Mouse (Mus musculus) stomach, embryonic 14.5 days (tissue): ENCODE data around the gene Patl1. TPM values are rescaled to one million over a fixed set of nuclear protein-coding genes. Genes with fewer than 3 reads are reported as not detected.
"Not testable (repeated sequence)": the region's sequence is repeated elsewhere in the genome, so short reads cannot be mapped to it uniquely, and the experiment has no call there.

Experiments used
- ATAC-seq: fragments of 200-750 bp; cut with Nextera tagmentation; 2 replicates; pipeline ENCODE4 v1.8.0; 2017; ENCODE audit warnings: low read depth, moderate TSS enrichment; ENCODE audit not compliant: insufficient number of reproducible peaks, insufficient read depth, low FRiP score
- H3K27ac ChIP-seq: fragments of 300-500 bp; sonication (generic); 2 replicates; pipeline ENCODE4 v1.5.1; 2014; ENCODE audit warnings: mild to moderate bottlenecking, low read length, moderate library complexity, mixed read lengths
- H3K27me3 ChIP-seq: fragments of 300-500 bp; sonication (generic); 2 replicates; pipeline ENCODE4 v1.6.1; 2014; ENCODE audit warnings: low read length, control low read depth, mixed read lengths; ENCODE audit not compliant: control insufficient read depth, insufficient read depth
- H3K36me3 ChIP-seq: fragments of 300-500 bp; sonication (generic); 2 replicates; pipeline ENCODE4 v1.6.1; 2014; ENCODE audit warnings: mild to moderate bottlenecking, control low read depth, low read length, moderate library complexity, mixed read lengths; ENCODE audit not compliant: control insufficient read depth, insufficient read depth
- H3K4me1 ChIP-seq: fragments of 300-500 bp; sonication (generic); 2 replicates; pipeline ENCODE4 v1.6.1; 2014; ENCODE audit warnings: low read length, control low read depth, mixed read lengths; ENCODE audit not compliant: control insufficient read depth, insufficient read depth
- H3K4me2 ChIP-seq: fragments of 300-500 bp; sonication (generic); replicated peaks from 2 replicates; pipeline ENCODE4 v1.6.1; 2014; ENCODE audit warnings: low read depth, low read length, control low read depth
- H3K4me3 ChIP-seq: fragments of 300-500 bp; sonication (generic); 2 replicates; pipeline ENCODE4 v1.5.1; 2014; ENCODE audit warnings: low read depth, low read length, control low read depth
- H3K9ac ChIP-seq: fragments of 300-500 bp; sonication (generic); replicated peaks from 2 replicates; pipeline ENCODE4 v1.6.1; 2014; ENCODE audit warnings: low read depth, mild to moderate bottlenecking, control low read depth, low read length, moderate library complexity, mixed read lengths
- H3K9me3 ChIP-seq: fragments of 300-500 bp; sonication (generic); 2 replicates; pipeline ENCODE4 v1.6.1; 2016; ENCODE audit warnings: low read depth, low read length, control low read depth; ENCODE audit not compliant: control insufficient read depth
- WGBS: fragments of 180-500 bp; shearing (Covaris S2); extraction: QIAGEN DNeasy Blood & Tissue Kit; methylation state at CpG from one replicate; pipeline ENCODE4 v1.1.7; 2014; 5-methylcytosine and 5-hydroxymethylcytosine counted together
- polyA plus RNA-seq: library from polyadenylated mRNA; unstranded; fragments of >200 nt; fragmentation: Nextera tagmentation; extraction: Ambion mirVana; gene quantifications from 2 replicates; pipeline ENCODE4 v1.2.1, GENCODE M21; 2014

Gene Patl1
- polyA plus RNA-seq = 20.7 and 24.3 TPM in 2 replicates

DNA sequence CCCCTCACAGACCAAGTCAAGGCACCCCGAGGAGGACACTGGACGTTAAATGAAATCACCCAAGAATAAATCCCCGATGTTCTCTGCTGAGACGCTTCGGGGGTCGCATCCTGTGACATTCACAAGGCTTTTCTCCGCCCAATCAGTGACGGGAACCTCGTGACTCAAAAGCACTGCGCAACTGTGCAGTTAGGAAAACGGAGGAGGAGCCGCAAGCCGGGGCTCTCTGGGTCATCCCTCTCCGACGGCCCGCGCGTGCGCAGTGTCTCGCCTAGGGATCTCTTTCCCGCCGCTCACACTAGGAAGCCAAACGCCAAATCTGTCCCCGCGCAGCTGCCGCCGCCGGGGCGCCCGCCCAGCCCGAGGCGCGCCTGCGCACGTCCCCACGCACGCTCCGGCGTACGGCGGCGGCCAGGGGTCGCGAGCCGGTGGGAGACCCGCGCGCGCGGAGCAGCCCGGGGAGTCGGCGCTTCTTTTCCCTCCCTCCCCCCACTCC is at the start of gene Patl1:
TSS of gene Patl1 (plus strand) at position 363 of the 496 bp plus-strand sequence.
- H3K27ac ChIP-seq = peak within 1 kb of the TSS; percentile 88
- under 1% methylated on average over 53 of the region's 53 CpGs for WGBS
- peak; percentile 96 for ATAC-seq

DNA sequence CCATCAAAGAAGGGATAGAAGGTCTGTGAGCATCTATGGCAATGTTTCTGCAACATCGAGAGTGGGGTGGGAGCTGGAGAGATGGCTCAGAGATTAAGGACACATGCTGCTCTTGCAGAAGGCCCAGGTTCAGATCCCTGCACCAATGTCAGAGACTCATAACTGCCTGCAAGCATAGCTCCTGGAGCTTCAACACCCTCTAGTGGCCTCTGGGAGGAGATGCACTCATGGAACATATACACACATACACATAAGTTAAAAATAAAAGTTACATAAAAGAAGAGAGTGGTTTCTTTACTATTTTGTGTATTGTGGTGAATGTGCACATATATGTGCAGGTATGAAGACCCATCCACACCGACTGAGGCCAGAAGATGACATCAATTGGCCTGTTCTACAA is 44.4 kb upstream of the Patl1 start:
- H3K9ac ChIP-seq = no peak overlapping the region
- H3K4me1 ChIP-seq = no peaks in the 10 kb centered on the region
- H3K27ac ChIP-seq = no peak overlapping the region
- no peak overlapping the region for H3K4me2 ChIP-seq
- no peaks in the 10 kb centered on the region for H3K36me3 ChIP-seq
- no peak for ATAC-seq
- no peak overlapping the region for H3K4me3 ChIP-seq
- H3K27me3 ChIP-seq = no peaks in the 10 kb centered on the region
- WGBS = 77% methylated on average over 2 of the region's 2 CpGs
- H3K9me3 ChIP-seq = peaks cover 8% of the 10 kb centered on the region; the same call in 1 of the 2 replicates

More for the DNA sequence above, at the start of gene Patl1:
- Histone ChIP-seq H3K4me2 (peak within 1 kb of the TSS; percentile 82), H3K4me3 (peak within 1 kb of the TSS; percentile 89), H3K9me3 (no peaks in the 10 kb centered on the region), H3K9ac (peak within 1 kb of the TSS; percentile 82), H3K4me1 (peaks cover 9% of the 10 kb centered on the region), H3K36me3 (peaks cover 11% of the 10 kb centered on the region), H3K27me3 (no peaks in the 10 kb centered on the region)

DNA sequence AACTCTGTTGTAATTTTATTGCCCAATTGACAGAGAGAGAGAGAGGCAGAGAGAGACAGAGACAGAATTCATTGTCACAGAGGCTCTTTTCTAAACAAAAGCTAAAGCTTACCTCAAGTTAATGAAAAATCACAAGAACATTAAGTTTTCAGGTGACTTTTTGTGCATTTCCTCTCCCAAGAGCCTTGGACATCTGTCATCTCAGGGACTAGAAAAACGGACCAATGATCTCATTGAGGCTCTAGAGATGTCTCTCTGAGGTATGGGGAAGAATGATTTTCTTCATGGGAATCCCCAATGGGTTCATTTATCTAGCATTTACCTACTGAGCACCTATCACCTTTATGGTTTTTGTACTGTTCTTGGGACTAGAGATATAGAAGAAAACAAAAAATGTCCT is 37.2 kb upstream of the Patl1 start, which contains the start of gene Olfr1419:
TSS of gene Olfr1419 (minus strand) at position 101 of the 400 bp plus-strand sequence.
- ATAC-seq = no peak
- Histone ChIP-seq H3K4me2 (no peak within 1 kb of the TSS), H3K9ac (no peak within 1 kb of the TSS), H3K4me3 (no peak within 1 kb of the TSS), H3K4me1 (no peaks in the 10 kb centered on the region), H3K9me3 (no peaks in the 10 kb centered on the region), H3K36me3 (no peaks in the 10 kb centered on the region), H3K27me3 (no peaks in the 10 kb centered on the region), H3K27ac (no peak within 1 kb of the TSS)
- 40% methylated on average over 1 of the region's 1 CpGs for WGBS

DNA sequence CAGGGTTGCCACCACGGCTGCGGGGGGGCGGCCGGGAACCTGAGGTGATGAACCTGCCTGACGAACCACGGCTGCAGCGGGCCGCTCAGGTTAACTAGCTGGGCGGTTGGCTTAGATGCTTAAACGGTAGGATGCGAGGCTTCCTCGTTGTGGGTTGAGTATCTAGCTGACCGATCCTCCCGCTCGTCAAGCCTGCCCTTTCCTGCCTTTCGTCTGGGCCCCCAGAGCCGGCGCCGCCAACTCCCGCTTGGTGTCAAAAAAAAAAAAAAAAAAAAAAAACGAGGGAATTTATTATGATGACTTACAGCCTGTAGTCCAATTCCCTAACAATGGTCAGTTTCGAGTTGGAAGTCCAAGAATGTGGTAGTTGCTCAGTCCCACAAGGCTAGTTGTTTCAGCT is 33.8 kb upstream of the Patl1 start:
- not testable (repeated sequence) for ATAC-seq, H3K27ac ChIP-seq, H3K27me3 ChIP-seq, H3K4me1 ChIP-seq, H3K9me3 ChIP-seq, H3K4me2 ChIP-seq, H3K36me3 ChIP-seq, H3K9ac ChIP-seq, H3K4me3 ChIP-seq
- 59% methylated on average over 22 of the region's 22 CpGs for WGBS

DNA sequence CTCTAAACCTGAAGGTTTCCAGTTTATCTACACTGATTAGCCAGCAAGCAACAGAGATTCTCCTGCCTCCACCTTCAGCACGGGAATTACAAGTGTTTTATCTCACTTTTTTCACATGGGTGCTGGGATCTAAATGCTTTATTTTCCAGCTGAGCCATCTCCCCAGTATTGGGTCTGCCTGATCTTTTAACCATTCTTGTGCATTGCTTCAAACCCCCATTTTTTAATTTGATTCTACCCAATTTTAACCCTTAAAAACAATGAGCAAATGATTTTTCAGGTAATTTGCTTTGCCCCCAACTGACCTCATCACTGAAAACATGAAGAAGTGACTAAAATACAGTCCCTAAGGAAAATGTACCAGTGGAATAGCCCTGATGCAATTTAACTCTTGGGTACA is 25.9 kb upstream of the Patl1 start, which contains the start of gene Olfr1420:
TSS of gene Olfr1420 (plus strand) at position 301 of the 400 bp plus-strand sequence.
- WGBS = 46% methylated on average over 1 of the region's 1 CpGs
- no peaks in the 10 kb centered on the region for H3K9me3 ChIP-seq
- H3K27me3 ChIP-seq = no peaks in the 10 kb centered on the region
- H3K36me3 ChIP-seq = no peaks in the 10 kb centered on the region
- ATAC-seq = no peak
- H3K27ac ChIP-seq = no peak within 1 kb of the TSS
- H3K4me1 ChIP-seq = no peaks in the 10 kb centered on the region
- H3K4me3 ChIP-seq = no peak within 1 kb of the TSS
- no peak within 1 kb of the TSS for H3K9ac ChIP-seq
- no peak within 1 kb of the TSS for H3K4me2 ChIP-seq

DNA sequence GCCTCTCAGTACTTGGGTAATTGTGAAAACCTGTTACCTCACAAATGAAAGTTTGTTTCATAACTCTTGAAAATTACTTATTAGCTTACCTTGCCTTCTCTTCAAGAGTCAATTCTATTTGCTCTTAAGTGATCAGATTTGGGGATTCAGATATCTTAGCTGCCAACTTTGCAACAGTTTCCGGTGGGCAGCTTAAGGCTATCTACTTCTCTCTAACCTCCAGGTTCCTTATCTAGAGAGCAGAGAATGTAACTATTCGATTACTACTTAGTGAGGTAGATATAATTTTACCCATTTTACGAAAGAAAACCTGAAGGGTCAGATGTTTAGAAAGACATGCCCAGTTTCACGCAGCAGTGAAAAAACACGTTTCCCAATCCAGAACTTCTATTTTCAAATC is 1.2 kb upstream of the Patl1 start:
- peaks cover 9% of the 10 kb centered on the region for H3K4me1 ChIP-seq
- H3K4me3 ChIP-seq = peak overlapping the region; percentile 89; the same call in 1 of the 2 replicates
- 88% methylated on average over 5 of the region's 5 CpGs for WGBS
- no peak for ATAC-seq
- H3K36me3 ChIP-seq = peaks cover 11% of the 10 kb centered on the region
- peak overlapping the region; percentile 74; the same call in 1 of the 2 replicates for H3K27ac ChIP-seq
- H3K9me3 ChIP-seq = no peaks in the 10 kb centered on the region
- H3K27me3 ChIP-seq = no peaks in the 10 kb centered on the region
- peak overlapping the region; percentile 82 for H3K4me2 ChIP-seq
- H3K9ac ChIP-seq = peak overlapping the region; percentile 51; the same call in 1 of the 2 replicates

DNA sequence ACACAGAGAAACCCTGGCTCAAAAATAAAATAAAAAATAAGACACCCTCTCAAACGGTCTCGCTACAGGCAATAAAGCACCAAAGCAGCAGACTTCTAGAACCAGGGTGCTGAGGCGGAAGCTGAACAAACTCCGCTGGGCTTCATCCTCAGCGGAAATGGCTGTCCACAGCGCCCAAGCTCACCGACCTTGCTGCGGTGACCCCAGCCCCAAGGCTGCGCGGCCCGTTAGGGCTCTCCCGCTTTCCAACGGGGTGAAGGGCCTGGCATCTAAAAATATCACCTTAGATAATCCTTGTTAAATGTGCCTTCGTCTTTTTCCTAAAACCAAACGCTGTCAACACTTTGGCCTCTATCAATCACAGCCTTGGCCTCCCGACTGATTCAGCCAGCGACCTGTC is 596 bp upstream of the Patl1 start:
- Histone ChIP-seq H3K9me3 (no peaks in the 10 kb centered on the region), H3K36me3 (peaks cover 11% of the 10 kb centered on the region), H3K27ac (peak overlapping the region; percentile 74; the same call in 1 of the 2 replicates), H3K9ac (peak overlapping the region; percentile 51), H3K4me2 (peak overlapping the region; percentile 82), H3K4me3 (peak overlapping the region; percentile 89), H3K27me3 (no peaks in the 10 kb centered on the region), H3K4me1 (peaks cover 9% of the 10 kb centered on the region)
- ATAC-seq = peak; percentile 18; the same call in 1 of the 2 replicates
- 3% methylated on average over 17 of the region's 17 CpGs for WGBS

DNA sequence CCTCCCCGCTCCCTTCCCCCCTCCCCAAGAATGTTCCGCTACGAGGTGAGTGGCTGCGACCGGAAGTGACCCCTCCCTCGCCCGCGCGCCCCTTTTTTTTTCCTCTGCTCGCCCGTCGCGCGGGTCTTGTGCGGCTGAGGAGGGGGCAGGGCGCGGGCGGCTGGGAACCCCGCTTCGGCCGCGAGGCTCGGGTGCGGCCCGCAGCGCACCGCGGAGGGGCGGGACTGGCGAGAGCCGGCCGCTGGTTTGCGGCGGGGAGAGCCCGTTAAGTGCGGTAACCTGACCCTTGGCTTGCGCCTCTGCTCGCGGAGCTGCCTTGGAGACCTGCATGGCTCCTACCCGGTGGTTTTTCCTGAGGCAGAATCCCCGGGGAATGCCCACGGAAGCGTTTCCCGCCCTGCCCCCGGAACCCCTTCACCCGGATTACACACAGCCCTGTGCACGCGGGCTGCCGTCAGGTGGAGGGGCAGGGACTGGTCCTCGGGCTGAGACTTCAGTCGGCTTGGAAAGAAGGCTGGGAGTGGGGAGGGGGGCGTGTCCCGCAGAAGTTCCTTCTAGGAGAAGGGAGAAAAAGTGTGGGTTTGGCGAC is 428 bp downstream of the Patl1 start:
- Histone ChIP-seq H3K27me3 (no peaks in the 10 kb centered on the region), H3K36me3 (peaks cover 16% of the 10 kb centered on the region), H3K9me3 (no peaks in the 10 kb centered on the region), H3K27ac (peak overlapping the region; percentile 88), H3K4me3 (peak overlapping the region; percentile 89), H3K4me2 (peak overlapping the region; percentile 73), H3K9ac (peak overlapping the region; percentile 82), H3K4me1 (peaks cover 9% of the 10 kb centered on the region)
- ATAC-seq = peak; percentile 70
- 1% methylated on average over 50 of the region's 54 CpGs for WGBS
